Mouse (Mus musculus): Measurements from ENCODE around the gene St7.

GRCm38 (mm10) chr6:17790251-17790650, 97.5 kb downstream of the St7 start:
- no peak for TF ChIP-seq CTCF (IDR thresholded peaks at IDR 0.05; ENCODE audit: low read depth)
- no peak for TF ChIP-seq EP300 (IDR thresholded peaks at IDR 0.05; ENCODE audit: low read depth)
